Mouse (Mus musculus) lung, adult 18-20 months (tissue): ENCODE data around the gene Dazap2.

Source experiments
- DNase-seq, 2 experiments: peaks; one replicate each; pipeline ENCODE4 v3.0.0; 2022; ENCODE audit warnings: mixed read lengths in 2 of 2

The Dazap2 gene

GRCm38 (mm10) chr15:100639972-100640750 lies 25.0 kb downstream of the Dazap2 start:
- DNase-seq, result no peak

- no peak for DNase-seq
Observed at GRCm38 (mm10) chr15:100641226-100641810, 26.2 kb downstream of the Dazap2 start.

GRCm38 (mm10) chr15:100642451-100642850 lies 27.3 kb downstream of the Dazap2 start:
- no peak for DNase-seq

GRCm38 (mm10) chr15:100646161-100646560 lies 31.0 kb downstream of the Dazap2 start:
- no peak for DNase-seq

- DNase-seq, result no peak
Observed at GRCm38 (mm10) chr15:100650111-100650510, 35.0 kb downstream of the Dazap2 start.

GRCm38 (mm10) chr15:100651610-100652009 lies 36.5 kb downstream of the Dazap2 start:
- DNase-seq, result no peak

- DNase-seq, result no peak
Observed at GRCm38 (mm10) chr15:100654271-100654670, 39.1 kb downstream of the Dazap2 start.

- DNase-seq, result no peak
Observed at GRCm38 (mm10) chr15:100655201-100655600, 40.1 kb downstream of the Dazap2 start.

GRCm38 (mm10) chr15:100660306-100660705 lies 45.2 kb downstream of the Dazap2 start:
- no peak for DNase-seq

GRCm38 (mm10) chr15:100660805-100661204 lies 45.7 kb downstream of the Dazap2 start:
- DNase-seq, result no peak

- peak; percentile 62 to 65 for DNase-seq
Observed at GRCm38 (mm10) chr15:100664813-100665274, 49.7 kb downstream of the Dazap2 start.

- no peak for DNase-seq
Observed at GRCm38 (mm10) chr15:100665411-100666218, 50.5 kb downstream of the Dazap2 start.

GRCm38 (mm10) chr15:100666219-100666696 lies 51.1 kb downstream of the Dazap2 start:
- peak; percentile 34 to 38 for DNase-seq

GRCm38 (mm10) chr15:100666851-100667250 lies 51.7 kb downstream of the Dazap2 start:
- DNase-seq, result no peak

- DNase-seq, result no peak
Observed at GRCm38 (mm10) chr15:100667420-100667819, 52.3 kb downstream of the Dazap2 start.

- DNase-seq, result no peak
Observed at GRCm38 (mm10) chr15:100667871-100668545, 52.9 kb downstream of the Dazap2 start.

- peak; percentile 56 to 72 for DNase-seq
Observed at GRCm38 (mm10) chr15:100669337-100669736, 54.2 kb downstream of the Dazap2 start, which contains the start of gene Bin2. Bin2 (minus strand) TSS chr15:100669553.

GRCm38 (mm10) chr15:100670004-100670403 lies 54.9 kb downstream of the Dazap2 start:
- DNase-seq, result no peak
